Mouse (Mus musculus): ENCODE measurements around the gene Ermap.

Gene Ermap
- long read RNA-seq, experiment 1, partial matches to known transcripts = 0 of 2 reads
- long read RNA-seq, experiment 1, other reads (novel, unspliced or antisense) = 2 of 2 reads
- long read RNA-seq, experiment 2 = 0 reads

DNA sequence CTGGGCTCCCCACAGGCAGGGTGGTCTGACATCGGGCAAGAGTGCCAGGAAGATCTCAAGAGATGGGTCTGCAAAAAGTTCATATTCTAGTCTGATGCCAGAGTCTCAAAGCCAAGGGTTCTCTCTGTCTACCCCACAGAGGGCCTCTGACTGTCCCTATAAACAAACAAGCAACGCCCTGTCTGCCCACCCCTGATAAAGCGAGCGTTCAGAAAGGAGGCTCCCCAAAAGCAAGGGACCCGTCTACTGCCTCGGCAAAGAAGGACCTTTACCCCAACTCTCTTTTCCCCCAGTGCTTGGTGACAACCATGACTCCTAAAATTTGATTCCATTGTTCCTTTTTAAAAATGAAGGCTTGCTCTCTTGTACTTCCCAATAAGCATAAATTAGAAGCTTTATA lies at the start of gene Ermap:
Gene Ermap (minus strand): TSS at position 148 of the 400 bp plus-strand sequence.
- intact Hi-C loops (cut with DNase I) = no loop called here

DNA sequence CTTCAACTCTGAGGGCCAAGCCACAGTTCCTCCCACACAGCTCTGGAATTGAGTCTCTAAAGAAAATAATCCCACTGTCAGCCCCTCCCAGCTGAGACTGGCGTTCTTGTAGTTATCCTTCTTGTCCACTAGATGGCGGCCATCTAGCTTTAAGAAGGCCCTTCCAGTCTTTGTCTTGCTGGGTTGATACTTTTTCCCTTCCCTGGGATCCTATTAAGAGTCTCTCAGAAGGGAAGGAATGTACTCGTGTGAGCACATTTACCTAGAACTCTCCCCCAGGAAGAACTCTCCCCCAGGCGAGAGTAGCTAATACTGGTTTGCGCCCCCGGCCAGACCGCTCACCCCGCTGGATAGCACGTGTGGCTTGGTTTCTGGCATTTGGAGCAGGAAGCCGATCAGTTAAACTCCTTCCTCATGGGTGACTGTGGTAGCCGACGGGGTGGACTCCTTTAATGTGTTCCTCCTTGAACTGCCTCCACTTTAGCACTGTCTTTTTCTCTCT lies 49.4 kb upstream of the Ermap start:
- intact Hi-C loops (cut with DNase I) = no loop called here

DNA sequence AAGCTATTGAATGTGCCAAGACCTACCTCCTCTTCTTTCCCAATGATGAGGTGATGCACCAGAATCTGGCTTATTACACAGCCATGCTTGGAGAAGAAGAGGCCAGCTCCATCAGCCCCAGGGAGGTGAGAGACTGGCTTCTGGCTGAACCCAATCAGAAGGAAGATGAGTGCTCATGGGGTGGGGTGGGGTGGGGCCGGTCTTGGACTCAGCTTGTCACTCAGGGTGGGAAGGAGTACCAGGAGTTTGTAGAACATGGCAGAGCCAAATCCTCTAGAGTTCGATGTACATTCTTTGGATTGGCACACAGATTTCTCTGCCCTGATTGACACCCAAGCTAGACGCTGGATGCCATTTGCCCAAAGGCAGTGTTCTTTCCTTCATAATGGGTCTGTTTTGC lies 48.9 kb upstream of the Ermap start:
- intact Hi-C loops (cut with DNase I) = no loop called here

DNA sequence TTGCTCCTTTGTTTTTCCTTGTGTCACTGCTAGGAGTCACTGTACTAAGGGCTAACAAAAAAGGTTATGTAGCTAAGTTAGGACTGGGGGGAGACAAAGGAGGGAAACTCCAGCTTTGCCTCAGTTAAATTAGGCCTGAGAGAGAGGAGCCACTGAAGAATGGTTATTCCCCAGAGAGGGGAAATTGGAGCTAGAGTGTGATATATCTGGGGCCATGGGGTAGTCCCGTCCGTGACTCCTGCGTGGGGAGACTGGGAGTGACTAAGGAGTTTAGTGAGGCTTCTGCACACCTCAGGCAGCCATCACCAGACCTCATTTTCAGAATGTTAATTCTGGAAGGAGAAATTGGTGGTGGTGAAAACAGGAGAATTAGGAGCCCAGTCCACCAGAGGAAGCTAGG lies 44.5 kb upstream of the Ermap start:
- intact Hi-C loops (cut with DNase I) = no loop called here

DNA sequence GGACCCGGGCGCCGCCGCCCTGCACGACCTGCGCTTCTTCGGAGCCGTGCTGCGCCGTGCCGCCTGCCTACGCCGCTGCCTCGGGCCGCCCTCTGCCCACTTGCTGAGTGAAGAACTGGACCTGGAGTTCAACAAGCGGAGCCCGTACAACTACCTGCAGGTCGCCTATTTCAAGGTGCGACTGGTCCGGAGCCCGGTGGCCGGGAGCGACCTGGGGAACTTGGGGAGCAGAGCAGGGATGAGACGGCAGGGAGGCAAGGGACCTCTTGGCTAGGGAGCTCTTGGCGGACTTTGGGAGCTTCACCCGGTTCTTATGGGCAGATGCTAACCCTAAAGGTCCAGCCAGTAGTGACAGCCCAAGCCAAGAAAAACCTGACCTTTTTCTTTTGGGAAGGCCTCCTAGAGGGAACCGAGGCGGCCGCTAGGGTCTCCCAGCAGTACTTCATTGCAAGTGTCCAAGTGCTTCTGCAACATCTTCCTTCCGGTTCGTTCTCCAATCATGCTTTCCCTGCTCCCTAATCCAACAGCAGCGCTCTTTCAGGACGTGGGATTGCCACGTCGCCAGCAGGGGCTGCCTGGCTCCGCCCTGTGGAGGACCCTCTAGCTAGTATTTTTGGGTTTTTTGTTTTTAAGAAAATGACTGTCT lies 43.6 kb upstream of the Ermap start:
- intact Hi-C loops (cut with DNase I) = no loop called here

DNA sequence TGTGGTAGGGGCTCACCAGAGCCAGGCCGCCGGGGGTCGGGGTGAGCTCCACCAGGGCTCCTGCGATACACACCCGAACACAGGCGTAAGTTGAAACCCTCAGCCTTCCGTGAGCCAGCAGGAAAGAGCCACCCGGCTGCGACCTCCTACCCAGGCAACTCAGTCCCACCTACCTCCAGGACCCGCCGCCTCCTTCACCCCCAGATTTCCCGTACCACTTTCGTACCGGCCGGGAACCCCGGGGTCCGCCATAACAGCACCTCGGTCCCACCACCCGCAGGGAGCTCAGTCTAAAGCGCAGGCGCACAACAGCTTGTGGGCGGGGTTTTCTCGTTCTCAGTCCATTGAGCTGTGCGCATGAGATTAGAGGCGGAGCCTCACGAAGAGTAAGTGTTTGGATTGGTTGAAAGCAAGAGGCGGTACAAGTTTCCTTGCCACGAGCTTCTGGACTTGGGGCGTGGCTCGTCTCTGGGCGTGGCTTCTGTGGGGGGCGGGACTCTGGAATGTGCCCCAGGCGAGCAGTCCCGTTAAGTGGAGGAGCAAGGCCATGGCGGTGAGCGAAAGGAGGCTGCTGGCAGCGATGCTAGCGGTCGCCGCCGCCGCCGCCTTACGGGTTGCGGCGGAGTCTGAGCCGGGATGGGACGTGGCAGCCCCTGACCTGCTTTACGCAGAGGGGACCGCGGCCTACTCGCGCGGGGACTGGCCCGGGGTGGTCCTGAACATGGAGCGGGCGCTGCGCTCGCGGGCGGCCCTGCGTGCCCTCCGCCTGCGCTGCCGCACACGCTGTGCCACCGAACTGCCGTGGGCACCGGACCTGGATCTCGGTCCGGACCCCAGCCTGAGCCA lies 42.8 kb upstream of the Ermap start, which contains the start of the genes AU022252 and P3h1:
Gene AU022252 (minus strand): TSS at position 303 of the 846 bp plus-strand sequence.
Gene P3h1 (plus strand): TSS at position 506 of the 846 bp plus-strand sequence.
- intact Hi-C loops (cut with DNase I) = no loop called here

DNA sequence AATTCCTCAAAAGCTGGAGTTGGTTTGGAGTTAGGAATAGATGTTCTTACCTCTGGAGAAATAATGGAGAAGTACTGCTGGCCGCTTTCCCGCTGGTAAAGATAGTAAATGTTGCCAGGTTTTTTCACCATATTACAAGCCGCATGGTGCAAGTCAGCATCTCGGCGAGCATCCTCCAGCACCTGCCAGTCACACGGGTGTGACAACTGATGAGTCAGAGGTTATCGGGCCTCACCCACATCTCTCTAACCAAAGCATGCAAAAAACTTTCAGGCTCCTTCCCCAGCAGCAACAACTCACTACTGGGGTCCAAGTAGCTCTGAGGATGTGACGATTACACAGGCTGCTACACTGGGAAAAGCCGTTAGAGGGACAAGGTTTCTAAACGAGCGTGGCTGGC lies 36.9 kb upstream of the Ermap start:
- intact Hi-C loops (cut with DNase I) = no loop called here

DNA sequence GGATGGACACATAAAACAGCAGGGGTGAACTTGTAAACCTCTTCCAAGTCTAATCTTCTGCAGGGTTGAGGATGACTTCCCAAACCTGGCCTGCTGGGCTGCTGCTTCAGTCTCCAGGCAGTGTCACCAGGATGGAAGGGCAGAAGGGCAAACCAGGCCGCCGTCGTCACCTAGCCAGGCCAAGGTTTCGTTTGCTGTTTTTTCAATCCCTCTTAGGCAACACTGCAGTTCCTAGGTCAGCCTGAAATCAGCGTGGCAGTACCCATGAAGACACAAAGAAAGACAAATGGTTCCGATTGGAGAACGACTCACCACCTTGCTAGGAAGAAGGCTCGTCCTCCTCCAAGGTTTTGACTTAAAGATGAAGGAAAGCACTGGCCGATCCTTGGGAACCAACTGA lies 35.9 kb upstream of the Ermap start:
- intact Hi-C loops (cut with DNase I) = no loop called here

DNA sequence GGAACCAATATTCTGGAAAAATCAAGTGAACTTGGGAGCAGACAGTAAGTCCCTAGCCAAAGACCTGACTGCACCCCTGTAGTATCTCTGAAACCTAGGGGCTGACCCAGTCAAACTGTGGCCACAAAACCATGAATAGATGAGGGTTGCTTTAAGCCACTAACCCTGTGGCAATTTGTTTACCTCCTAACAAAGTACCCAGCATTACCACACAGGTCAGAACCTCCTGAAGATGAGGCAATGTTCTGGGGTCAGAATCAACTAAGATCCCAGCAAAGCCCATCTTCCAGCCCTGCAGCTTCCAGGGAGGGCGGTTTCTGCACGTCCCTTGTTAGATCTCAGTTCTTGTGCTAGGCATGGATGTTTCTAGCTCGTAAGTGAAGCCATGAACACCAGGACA lies 34.7 kb upstream of the Ermap start:
- intact Hi-C loops (cut with DNase I) = no loop called here

DNA sequence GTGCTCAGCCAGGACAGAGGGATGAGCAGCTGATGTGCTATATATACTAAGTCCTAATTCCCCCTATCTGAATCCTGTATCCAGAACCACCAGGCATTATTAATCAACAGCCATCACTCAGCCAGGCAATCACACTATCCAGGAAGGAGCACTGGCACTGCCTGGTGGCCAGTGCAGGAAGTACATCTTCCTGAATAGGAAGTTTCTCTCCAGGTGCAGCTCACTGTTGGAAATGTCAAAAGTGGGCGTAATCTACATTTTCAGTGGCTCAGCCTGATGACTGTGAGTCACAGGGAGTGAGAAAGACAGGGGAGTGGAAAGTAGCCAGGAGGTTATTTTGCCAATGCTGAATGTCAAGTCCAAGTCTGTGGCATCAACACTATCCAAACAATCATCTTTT lies 33.9 kb upstream of the Ermap start:
- intact Hi-C loops (cut with DNase I) = no loop called here

DNA sequence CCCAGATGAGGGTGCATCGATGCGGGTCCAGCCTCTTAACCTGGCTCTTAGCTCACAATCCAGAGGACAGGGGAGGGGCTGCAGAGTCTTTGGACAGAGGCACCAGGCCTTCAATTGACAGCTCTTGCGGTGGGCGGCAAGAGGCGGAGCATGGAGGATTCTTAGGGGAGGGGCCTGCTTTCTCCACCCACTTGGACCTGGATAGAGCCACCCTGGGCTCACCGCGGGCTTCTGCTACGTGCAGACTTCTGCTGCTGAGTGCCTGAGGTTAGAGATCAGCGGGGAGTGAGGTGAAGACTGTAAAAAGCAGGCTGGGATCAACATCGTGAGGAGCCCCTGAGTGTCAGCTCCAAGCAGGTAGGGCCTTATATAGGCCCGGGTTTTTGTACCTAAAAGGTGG lies 28.4 kb upstream of the Ermap start, which contains the start of gene Tmem269:
Gene Tmem269 (minus strand): TSS at position 49 of the 400 bp plus-strand sequence.
- intact Hi-C loops (cut with DNase I) = no loop called here

DNA sequence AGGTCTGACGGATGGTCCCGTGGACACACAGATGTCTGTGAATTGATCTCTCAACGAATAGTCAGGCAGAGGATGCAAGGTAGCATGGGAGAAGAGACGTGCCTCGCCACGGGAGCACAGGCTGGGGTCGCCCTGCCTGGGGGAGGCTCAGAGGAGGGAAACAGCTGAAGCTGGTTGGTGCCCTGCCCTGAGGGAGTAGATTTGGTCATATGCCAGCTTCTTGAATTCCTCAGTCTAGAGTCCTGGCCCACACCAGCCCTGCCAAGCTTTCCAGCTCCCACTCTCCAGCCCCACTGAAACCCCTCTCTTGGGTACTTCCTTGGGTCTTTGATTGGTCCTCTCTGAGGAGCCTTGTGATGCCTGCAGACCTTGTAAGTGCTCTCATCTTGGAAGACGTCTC lies 26.9 kb upstream of the Ermap start:
- intact Hi-C loops (cut with DNase I) = no loop called here

DNA sequence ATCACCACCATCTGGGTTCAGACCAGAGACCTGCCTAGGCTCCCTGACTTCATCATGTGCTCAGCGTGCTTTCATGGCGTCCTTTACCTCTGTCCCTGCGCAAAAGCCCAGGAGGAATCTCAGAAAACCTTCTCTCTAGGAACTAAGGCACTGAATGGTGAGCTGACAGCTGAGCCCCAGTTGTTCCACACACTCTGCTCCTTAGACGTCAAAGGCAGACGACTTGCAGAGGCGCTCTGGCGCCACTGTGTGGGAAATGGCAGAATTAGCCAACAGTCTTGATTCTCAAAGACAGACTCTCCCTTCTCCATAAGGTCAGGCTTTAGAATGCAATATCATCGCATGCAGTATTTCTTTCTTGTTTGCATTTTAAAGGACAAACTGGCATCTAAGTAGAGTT lies 14.9 kb upstream of the Ermap start:
- intact Hi-C loops (cut with DNase I) = loop anchor here (5.0 kb wide), 3 partner anchors 37 to 197 kb away; no protein-coding TSS in a partner anchor

DNA sequence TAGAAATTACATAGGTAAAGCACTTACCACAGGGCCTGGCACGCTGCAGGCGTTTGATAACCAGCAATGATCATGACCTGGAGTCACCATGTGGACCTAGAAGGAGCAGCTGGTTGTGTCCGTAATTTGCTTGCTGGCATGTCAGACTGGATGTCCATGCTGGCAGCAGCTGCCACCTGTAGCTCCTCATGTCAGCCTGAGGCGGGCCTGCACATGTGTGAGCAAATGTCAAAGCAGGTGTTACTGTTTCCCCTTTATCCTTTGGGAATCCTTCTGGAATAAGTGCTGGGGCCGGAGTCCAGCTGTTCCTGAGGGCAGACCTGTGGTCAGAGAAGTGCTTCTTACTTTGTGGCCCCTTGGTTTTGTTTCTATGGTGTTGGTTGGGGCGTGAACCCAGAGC lies 8.3 kb upstream of the Ermap start:
- intact Hi-C loops (cut with DNase I) = no loop called here

DNA sequence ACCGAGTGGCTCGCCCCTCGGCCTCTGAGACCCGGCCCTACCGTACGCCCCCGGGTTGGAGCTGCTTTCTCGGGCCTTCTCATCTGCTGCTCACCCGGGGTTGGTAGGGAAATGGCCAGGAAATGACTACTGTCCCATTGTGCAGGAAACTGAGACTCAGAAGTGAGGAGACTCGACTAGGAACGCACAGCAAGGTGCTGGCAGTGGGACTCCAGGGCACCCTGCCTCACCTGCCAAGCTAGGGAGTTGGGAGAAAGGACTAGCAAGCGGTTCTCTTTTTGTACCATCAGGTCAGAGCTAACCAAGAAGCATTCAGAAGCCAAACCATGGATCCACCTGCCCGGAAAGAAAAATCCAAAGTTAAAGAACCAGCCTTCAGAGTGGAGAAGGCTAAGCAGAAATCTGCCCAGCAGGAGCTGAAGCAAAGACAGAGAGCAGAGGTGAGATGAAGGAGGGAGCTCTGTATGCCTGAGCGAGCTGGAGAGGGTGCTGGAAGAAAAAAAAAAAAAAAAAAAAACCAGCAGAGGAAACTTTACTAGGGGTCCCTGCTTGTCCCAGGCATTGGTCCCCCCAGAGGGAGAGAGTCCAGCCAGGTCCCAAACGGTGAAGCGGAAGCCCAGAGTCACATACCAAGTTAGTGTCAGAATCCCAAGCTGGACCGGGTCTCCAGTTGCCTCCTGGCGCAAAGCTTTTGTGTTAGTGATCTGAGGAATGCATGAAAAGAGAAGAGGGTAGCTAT lies 5.9 kb upstream of the Ermap start:
- intact Hi-C loops (cut with DNase I) = no loop called here

DNA sequence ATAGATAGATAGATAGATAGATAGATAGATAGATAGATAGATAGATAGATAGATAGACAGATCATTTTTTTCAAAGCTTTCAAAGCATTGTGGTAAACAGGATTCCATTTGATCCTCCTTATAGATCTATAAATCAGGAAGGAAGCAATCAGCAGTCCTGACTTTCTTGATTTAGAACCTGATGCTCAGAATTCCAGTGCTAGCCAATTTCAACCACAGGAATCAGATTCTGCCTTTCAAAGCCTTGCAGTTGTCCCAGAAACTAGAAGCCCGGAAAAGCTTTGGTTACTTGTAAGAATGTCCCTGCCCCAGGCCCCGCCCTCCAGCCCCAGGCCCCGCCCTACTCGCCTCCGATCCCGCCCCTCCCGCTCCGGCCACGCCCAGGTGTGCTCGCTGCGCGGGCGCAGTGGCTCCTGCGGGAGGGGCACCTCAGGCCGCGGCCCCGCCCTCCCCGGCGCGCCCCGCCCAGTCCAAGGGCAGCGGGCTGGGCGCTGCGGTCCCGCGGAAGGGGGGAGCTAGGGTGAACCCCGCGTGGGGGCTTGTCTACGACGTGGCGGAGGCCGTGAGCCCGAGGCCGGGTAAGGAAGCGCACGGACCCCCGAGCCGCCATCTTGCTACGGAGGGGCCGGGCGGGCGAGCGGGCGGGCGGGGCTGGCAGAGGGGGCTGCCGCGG lies 5.2 kb upstream of the Ermap start, which contains the start of gene Svbp:
Gene Svbp (plus strand): TSS at position 398 of the 673 bp plus-strand sequence.
- intact Hi-C loops (cut with DNase I) = no loop called here

DNA sequence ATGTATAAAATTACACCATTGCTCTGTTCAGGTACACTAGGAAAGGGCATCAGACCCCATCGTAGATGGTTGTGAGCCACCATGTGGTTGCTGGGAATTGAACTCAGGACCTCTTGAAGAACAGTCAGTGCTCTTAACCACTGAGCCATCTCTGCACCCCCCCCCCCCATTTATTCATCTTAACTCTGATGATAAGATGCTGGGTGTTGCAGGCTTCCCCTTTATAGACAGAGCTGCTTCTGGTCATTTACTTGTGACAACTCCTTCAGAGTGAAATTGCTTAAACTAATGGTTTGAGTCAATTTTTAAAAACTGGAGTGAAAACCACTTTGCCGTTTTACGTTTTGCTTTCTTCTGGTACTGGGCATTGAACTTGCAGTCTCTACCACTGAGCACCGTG lies 2.9 kb upstream of the Ermap start:
- intact Hi-C loops (cut with DNase I) = no loop called here

DNA sequence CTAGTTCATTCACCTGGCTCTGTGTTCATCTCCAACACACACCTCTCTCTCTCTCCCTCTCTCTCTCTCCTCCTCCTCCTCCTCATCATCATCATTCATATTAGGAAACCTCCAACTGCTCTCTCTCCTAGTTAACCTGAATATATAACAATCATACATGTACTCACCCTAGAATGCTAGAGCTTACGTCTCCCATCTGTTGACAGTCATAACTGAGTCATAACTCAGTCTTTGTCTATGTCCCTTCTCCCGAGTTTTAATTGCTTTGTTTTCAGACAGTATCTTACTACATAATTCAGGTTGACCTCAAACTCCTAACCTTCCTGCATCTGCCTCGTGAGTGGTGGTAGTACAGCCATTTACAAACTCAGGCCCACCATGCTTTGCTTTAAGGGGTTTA lies 1.5 kb upstream of the Ermap start:
- intact Hi-C loops (cut with DNase I) = no loop called here

DNA sequence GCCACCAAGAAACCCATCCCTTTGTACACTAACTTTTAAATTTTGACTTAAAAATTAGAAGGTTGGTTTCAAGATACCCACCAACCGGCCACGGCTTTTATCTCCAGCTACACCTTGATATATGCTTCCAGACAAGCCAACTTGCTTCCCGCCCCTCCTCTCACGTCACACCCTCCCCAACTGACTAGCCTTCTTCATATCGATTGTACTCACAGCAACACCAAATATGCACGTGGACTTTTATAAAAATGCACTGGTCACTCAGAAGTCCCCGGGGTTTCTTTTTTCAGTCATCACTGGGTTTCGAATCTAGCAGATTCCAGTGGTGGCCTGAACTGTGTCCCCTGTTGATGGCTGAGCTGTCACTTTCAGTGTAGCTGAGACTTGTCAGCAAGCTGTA lies 807 bp upstream of the Ermap start:
- intact Hi-C loops (cut with DNase I) = no loop called here

DNA sequence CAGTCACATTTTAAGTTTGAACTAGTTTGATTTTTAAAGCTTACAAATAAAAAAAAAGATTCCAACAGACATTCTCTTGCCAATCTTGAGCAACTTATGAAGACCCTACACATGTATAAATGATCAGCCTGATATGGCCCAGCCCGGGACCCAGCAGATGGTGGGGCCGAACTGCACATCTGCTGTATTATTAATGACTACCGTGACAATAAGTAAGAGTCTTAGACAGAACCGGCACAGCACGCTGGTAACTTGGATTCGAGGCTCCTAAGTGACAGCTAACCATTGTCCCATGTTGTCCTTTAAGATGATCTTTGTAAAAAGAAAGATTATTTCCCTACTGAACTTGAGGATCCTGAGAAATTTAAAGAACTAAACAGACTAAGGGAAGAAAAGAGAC lies 419 bp downstream of the Ermap start:
- intact Hi-C loops (cut with DNase I) = no loop called here
